Comparison of ENCODE assay signal across 8 mouse cellular contexts in the genomic region with DNA sequence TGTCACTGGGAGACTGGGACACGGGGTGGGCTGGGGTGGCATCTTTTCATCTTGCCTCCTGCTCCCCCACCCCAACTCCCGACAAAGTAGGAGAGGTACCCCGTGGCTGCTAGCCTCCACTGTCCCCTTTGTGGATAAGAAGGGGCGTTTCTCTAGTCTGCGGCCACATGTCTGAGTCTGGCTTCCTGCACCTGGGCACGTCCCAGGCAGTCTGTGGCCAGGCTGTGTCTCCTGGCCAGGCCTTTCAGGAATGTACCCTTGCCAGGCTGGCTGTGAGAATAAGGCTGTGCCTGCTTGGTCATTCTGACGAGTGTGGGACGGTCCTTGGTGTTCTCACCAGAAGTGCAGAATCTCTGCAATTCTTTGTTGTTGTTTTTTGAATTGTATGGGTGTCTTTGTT.
DNase-seq lines count a peak whose midpoint lies in the region; ATAC-seq and TF ChIP-seq lines count a peak whose summit lies in the region.
"Had no signal": no experiment of that assay in that cellular context is flagged by ENCODE, and none has a peak within 500 bp of the region (broad histone marks: within the 10 kb centered on the region; RNA-seq: fewer than 3 reads in every experiment).

No protein-coding gene starts in this region.

- H3K4me2 ChIP-seq in lung, embryonic 16.5 days (ENCODE audit: low read depth, low read length), result no peak overlapping the region; the same call in 1 of the 2 replicates
- peak overlapping the region; percentile 22; the same call in 1 of the 2 replicates for H3K4me2 ChIP-seq in kidney, embryonic 15.5 days
- peak overlapping the region; percentile 8; the same call in 1 of the 2 replicates for H3K4me2 ChIP-seq in stomach, embryonic 14.5 days (replicated peaks; ENCODE audit: low read depth, low read length)

- ATAC-seq in lung, embryonic 16.5 days (ENCODE audit: low read depth), result no peak
- no peak for ATAC-seq in kidney, embryonic 15.5 days (replicated peaks; ENCODE audit: low FRiP score)
- ATAC-seq in stomach, embryonic 14.5 days (ENCODE audit: insufficient number of reproducible peaks, insufficient read depth, low FRiP score, low read depth), result no peak

- no peak for TF ChIP-seq CTCF in embryonic fibroblast, embryonic 13.5 days (IDR thresholded peaks at IDR 0.05; ENCODE audit: borderline replicate concordance, insufficient read depth, low read length)

- H3K4me1 ChIP-seq in lung, embryonic 16.5 days (replicated peaks; ENCODE audit: control insufficient read depth, insufficient read depth, low read length), result peaks cover 58% of the 10 kb centered on the region
- peaks cover 30% of the 10 kb centered on the region for H3K4me1 ChIP-seq in embryonic fibroblast, embryonic 13.5 days (ENCODE audit: control insufficient read depth, insufficient read depth, low read length)
- H3K4me1 ChIP-seq in kidney, embryonic 15.5 days, result peaks cover 75% of the 10 kb centered on the region
- H3K4me1 ChIP-seq in stomach, embryonic 14.5 days (ENCODE audit: control insufficient read depth, insufficient read depth, low read length), result peaks cover 63% of the 10 kb centered on the region

- TF ChIP-seq POLR2A in embryonic fibroblast, embryonic 13.5 days (IDR thresholded peaks at IDR 0.05; ENCODE audit: low read depth, low read length), result no peak

- no peak overlapping the region for H3K4me3 ChIP-seq in lung, embryonic 16.5 days (ENCODE audit: low read length)
- no peak overlapping the region for H3K4me3 ChIP-seq in embryonic fibroblast, embryonic 13.5 days (ENCODE audit: insufficient read depth, low read length)
- H3K4me3 ChIP-seq in kidney, embryonic 15.5 days (replicated peaks), result no peak overlapping the region
- no peak overlapping the region for H3K4me3 ChIP-seq in stomach, embryonic 14.5 days (ENCODE audit: low read depth, low read length)

- H3K27ac ChIP-seq in lung, embryonic 16.5 days (ENCODE audit: low read length), result peak overlapping the region; percentile 47; the same call in 1 of the 2 replicates
- peak overlapping the region; percentile 79 for H3K27ac ChIP-seq in embryonic fibroblast, embryonic 13.5 days (ENCODE audit: insufficient read depth, low read length)
- H3K27ac ChIP-seq in kidney, embryonic 15.5 days, result peak overlapping the region; percentile 92
- H3K27ac ChIP-seq in stomach, embryonic 14.5 days (ENCODE audit: low read length), result peak overlapping the region; percentile 87
- H3K27ac ChIP-seq: macrophage had no signal

- WGBS in lung, embryonic 16.5 days, result 51% methylated on average over 8 of the region's 8 CpGs
- 46% methylated on average over 8 of the region's 8 CpGs for WGBS in kidney, embryonic 15.5 days
- WGBS in stomach, embryonic 14.5 days, result 59% methylated on average over 8 of the region's 8 CpGs

- H3K27me3 ChIP-seq in lung, embryonic 16.5 days (ENCODE audit: control insufficient read depth, insufficient read depth, low read depth, low read length), result no peaks in the 10 kb centered on the region
- no peaks in the 10 kb centered on the region for H3K27me3 ChIP-seq in kidney, embryonic 15.5 days
- no peaks in the 10 kb centered on the region for H3K27me3 ChIP-seq in stomach, embryonic 14.5 days (ENCODE audit: control insufficient read depth, insufficient read depth, low read length)

- H3K9ac ChIP-seq in lung, embryonic 16.5 days (ENCODE audit: low read length), result no peak overlapping the region; the same call in 1 of the 2 replicates
- H3K9ac ChIP-seq in kidney, embryonic 15.5 days, result no peak overlapping the region
- no peak overlapping the region for H3K9ac ChIP-seq in stomach, embryonic 14.5 days (replicated peaks; ENCODE audit: low read depth, low read length)

- DNase-seq in lung, postnatal 36 days, result no peak
- no peak for DNase-seq in layer of hippocampus, postnatal 10 days (ENCODE audit: low spot score in 2 of 2)
- no peak for DNase-seq in embryo, embryonic 10.5 days (ENCODE audit: low spot score)

- no peaks in the 10 kb centered on the region for H3K36me3 ChIP-seq in lung, embryonic 16.5 days (ENCODE audit: control insufficient read depth, insufficient read depth, low read length)
- no peaks in the 10 kb centered on the region for H3K36me3 ChIP-seq in kidney, embryonic 15.5 days
- H3K36me3 ChIP-seq in stomach, embryonic 14.5 days (ENCODE audit: control insufficient read depth, insufficient read depth, low read length), result no peaks in the 10 kb centered on the region

- no peaks in the 10 kb centered on the region for H3K9me3 ChIP-seq in lung, embryonic 16.5 days (ENCODE audit: control insufficient read depth, low read length)
- no peaks in the 10 kb centered on the region for H3K9me3 ChIP-seq in kidney, embryonic 15.5 days (replicated peaks)
- H3K9me3 ChIP-seq in stomach, embryonic 14.5 days (ENCODE audit: control insufficient read depth, low read depth, low read length), result no peaks in the 10 kb centered on the region
